Mouse (Mus musculus) E14TG2a.4 (cell line): Measurements from ENCODE around the gene Ddx19a.
"Not testable (repeated sequence)": the region's sequence is repeated elsewhere in the genome, so short reads cannot be mapped to it uniquely, and the experiment has no call there.

Source experiments
- H3K27me3 ChIP-seq: 2 replicates; pipeline ENCODE4 v1.6.1; 2014; ENCODE audit warnings: low read length, control low read depth; ENCODE audit not compliant: insufficient read depth
- H3K36me3 ChIP-seq: 2 replicates; pipeline ENCODE4 v1.6.1; 2014; ENCODE audit warnings: low read length, control low read depth; ENCODE audit not compliant: insufficient read depth
- H3K4me1 ChIP-seq: replicated peaks from 2 replicates; pipeline ENCODE4 v1.6.1; 2014; ENCODE audit warnings: low read depth, low read length, control low read depth
- H3K4me3 ChIP-seq: replicated peaks from 2 replicates; pipeline ENCODE4 v1.5.1; 2014; ENCODE audit warnings: mild to moderate bottlenecking, low read length
- H3K9me3 ChIP-seq: 2 replicates; pipeline ENCODE4 v1.6.1; 2014; ENCODE audit warnings: low read length, control low read depth
- CTCF ChIP-seq: conservative IDR thresholded peaks from 2 replicates; pipeline ENCODE4 v1.5.1; 2014; ENCODE audit warnings: low read length
- NANOG ChIP-seq: IDR thresholded peaks from 2 replicates; pipeline ENCODE4 v1.6.1; 2014; ENCODE audit warnings: borderline replicate concordance, low read length, mixed read lengths
- POU5F1 ChIP-seq: IDR thresholded peaks from 2 replicates; pipeline ENCODE4 v1.6.1; 2014; ENCODE audit warnings: low read length, borderline replicate concordance

Gene Ddx19a

DNA sequence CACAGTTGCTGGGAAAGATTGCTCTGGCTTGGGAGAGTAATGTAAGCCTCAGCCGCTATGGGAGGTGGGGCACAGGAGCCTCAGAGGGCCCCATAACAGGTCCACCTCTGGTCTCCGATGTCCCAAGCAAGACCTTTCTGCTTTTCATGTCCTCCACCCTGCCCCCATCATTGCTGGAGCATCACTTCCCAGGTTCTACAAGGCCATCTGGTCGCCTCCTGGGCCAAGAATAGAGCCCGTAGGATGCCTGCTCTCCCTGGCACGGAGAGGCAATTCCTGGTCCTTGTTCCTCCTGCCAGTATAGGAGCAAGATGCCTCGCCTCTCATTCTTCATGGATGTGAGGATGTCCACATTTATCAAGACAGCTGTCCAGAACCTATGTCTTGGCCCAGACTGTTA, 37.7 kb downstream of the Ddx19a start:
- H3K9me3 ChIP-seq = no peaks in the 10 kb centered on the region
- no peak for TF ChIP-seq POU5F1
- TF ChIP-seq NANOG = no peak
- no peak for TF ChIP-seq CTCF
- H3K4me1 ChIP-seq = peaks cover 37% of the 10 kb centered on the region
- H3K4me3 ChIP-seq = no peak overlapping the region
- peaks cover 55% of the 10 kb centered on the region for H3K36me3 ChIP-seq
- H3K27me3 ChIP-seq = no peaks in the 10 kb centered on the region

DNA sequence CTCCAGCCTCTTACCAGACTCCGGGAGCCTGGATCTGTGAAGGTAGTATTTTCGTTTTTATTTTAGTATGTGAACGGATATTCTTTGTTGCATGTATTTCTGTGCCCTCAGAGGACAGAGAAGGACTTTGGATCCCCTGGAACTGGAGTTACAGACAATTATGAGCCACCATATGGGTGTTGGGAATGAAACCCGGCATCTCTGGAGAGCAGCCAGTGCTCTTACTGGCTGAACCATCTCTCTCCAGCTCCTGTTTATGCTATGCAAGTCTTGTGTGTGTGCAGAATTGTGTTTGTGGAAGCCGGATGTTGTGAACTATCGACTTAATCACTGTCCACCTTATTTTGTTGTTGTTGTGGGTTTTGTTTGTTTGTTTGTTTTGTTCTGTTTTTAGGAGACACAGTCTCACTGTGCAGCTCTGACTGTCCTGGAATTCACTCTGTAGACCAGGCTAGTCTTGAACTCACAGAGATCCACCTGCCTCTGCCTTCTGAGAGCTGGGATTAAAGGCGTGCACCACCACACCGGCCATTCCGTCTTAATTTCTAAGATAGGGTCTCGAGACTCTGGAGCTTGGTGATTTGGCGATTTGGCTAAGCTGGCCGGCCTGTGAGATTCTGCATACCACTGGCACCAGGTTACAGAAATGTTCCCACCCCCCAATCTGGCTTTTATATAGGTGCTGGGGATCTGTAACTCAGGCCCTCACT, 38.4 kb downstream of the Ddx19a start:
- H3K9me3 ChIP-seq = no peaks in the 10 kb centered on the region
- no peak overlapping the region for H3K4me3 ChIP-seq
- TF ChIP-seq CTCF (no peak), NANOG (no peak), POU5F1 (no peak)
- H3K27me3 ChIP-seq = no peaks in the 10 kb centered on the region
- peaks cover 54% of the 10 kb centered on the region for H3K36me3 ChIP-seq
- peaks cover 40% of the 10 kb centered on the region for H3K4me1 ChIP-seq

DNA sequence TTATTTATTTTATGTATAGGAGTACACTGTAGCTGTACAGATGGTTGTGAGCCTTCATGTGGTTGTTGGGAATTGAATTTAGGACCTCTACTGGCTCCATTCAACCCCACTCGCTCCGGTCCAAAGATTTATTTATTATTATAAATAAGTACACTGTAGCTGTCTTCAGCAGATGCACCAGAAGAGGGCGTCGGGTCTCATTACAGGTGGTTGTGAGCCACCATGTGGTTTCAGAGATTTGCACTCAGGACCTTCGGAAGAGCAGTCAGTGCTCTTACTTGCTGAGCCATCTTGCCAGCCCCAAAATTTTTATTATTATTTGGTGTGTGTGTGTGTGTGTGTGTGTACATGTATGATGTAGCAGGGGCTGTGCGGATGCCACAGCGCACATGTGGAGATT, 39.0 kb downstream of the Ddx19a start:
- not testable (repeated sequence) for H3K9me3 ChIP-seq, H3K4me3 ChIP-seq, H3K27me3 ChIP-seq
- peaks cover 52% of the 10 kb centered on the region for H3K36me3 ChIP-seq
- H3K4me1 ChIP-seq = peaks cover 40% of the 10 kb centered on the region

DNA sequence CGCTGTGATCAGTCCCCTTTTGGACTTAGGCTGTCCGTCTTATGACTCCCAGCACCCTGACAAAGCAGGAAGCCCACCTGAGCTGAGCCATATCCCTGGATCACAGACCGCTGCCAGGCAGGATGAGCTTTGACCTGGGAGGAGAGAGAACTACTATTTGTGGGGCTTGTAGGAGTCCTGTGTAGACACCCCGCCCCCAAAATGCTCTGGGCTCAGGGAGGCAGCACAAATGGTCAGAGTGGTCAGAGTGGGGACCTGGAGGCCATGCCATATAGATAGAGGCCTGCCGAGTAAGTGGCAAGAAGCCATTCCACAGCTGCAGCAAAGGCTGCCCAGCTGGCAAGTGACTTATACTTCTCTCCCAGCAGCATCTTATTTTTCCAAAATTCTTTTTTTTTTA, 39.5 kb downstream of the Ddx19a start:
- Histone ChIP-seq H3K36me3 (peaks cover 50% of the 10 kb centered on the region), H3K27me3 (no peaks in the 10 kb centered on the region), H3K9me3 (no peaks in the 10 kb centered on the region), H3K4me1 (peaks cover 40% of the 10 kb centered on the region), H3K4me3 (peak overlapping the region; percentile 50)
- no peak for TF ChIP-seq CTCF
- TF ChIP-seq NANOG = no peak
- TF ChIP-seq POU5F1 = no peak

DNA sequence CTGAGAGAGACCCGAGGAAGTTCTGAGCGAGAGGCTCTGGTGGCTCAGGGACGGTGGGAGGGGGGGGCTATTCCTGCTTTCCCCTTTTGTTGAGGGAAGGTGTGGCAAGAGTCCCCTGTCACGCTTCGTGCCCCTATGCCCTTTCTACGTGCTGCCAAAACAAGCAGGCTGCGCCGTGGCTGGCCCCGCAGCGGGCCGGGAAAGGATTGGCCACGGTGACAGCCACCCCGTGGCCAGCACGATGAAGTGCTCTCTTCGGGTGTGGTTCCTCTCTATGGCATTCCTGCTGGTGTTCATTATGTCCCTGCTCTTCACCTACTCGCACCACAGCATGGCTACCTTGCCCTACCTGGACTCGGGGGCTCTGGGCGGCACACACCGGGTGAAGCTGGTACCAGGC, 40.1 kb downstream of the Ddx19a start:
- TF ChIP-seq POU5F1 (no peak), NANOG (no peak), CTCF (no peak)
- Histone ChIP-seq H3K4me3 (peak overlapping the region; percentile 50), H3K9me3 (no peaks in the 10 kb centered on the region), H3K36me3 (peaks cover 44% of the 10 kb centered on the region), H3K4me1 (peaks cover 39% of the 10 kb centered on the region), H3K27me3 (no peaks in the 10 kb centered on the region)

DNA sequence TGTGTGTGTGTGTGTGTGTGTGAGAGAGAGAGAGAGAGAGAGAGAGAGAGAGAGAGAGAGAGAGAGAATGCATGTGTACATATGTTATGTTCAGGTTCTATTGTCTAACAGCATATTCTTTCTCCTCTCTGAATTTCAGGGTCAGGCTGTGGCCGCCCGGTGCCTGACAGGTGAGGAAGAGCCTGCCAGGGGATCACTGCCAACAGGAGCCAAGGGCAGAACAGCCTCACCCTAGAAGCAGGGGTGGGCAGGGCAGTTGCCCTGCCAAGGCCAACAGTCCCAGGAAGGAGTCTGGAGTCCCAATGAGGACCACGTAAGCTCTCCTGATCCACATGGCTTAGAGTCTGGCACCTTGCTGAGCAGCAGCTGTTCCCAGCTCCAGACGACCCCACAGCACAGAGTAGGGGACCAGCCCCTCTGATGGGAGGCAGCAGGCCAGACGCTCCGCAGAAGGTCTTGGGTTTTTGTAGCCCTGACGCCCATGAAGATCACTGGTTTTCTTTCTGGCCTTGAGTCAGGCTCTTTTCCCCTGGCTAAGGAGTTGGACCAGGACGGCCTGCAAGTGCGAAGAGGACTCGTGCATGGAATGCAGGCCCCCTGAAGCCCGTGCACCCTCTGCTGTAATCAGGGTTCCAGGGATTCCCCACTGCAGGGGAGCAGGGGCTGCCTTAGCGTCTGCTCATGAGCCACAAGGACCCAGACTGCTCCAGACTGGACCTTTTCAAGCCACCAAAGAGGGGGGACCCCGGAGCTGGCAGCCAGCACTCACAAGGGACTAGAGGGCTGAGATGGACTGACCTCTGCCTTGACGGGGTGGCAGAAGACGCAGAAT, 40.8 kb downstream of the Ddx19a start:
- Histone ChIP-seq H3K27me3 (no peaks in the 10 kb centered on the region), H3K4me3 (peak overlapping the region; percentile 50; the same call in 1 of the 2 replicates), H3K36me3 (peaks cover 38% of the 10 kb centered on the region), H3K4me1 (peaks cover 33% of the 10 kb centered on the region), H3K9me3 (no peaks in the 10 kb centered on the region)
- TF ChIP-seq CTCF = no peak
- TF ChIP-seq NANOG = no peak
- no peak for TF ChIP-seq POU5F1

DNA sequence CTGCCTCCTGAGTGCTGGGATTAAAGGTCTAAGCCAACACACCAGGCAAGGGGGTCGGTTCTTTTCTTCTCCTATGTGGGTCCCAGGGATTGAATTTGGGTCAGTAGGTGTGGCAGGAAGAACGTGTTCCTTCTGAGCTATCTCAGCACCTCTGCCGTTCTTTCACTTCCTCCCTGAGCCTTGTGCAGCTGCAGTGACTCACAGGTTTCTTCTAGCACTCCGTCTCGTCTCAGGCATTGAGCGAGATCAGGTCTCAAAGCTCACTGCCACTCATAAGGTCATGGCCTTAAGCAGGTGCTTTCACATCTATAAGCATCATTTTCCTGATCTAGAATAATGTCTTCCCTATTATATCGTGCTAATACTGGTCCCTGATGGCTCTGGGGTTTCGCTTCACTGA, 42.8 kb downstream of the Ddx19a start:
- TF ChIP-seq POU5F1 (no peak), NANOG (no peak), CTCF (no peak)
- H3K4me3 ChIP-seq = no peak overlapping the region
- no peaks in the 10 kb centered on the region for H3K27me3 ChIP-seq
- H3K9me3 ChIP-seq = no peaks in the 10 kb centered on the region
- peaks cover 44% of the 10 kb centered on the region for H3K4me1 ChIP-seq
- peaks cover 30% of the 10 kb centered on the region for H3K36me3 ChIP-seq

DNA sequence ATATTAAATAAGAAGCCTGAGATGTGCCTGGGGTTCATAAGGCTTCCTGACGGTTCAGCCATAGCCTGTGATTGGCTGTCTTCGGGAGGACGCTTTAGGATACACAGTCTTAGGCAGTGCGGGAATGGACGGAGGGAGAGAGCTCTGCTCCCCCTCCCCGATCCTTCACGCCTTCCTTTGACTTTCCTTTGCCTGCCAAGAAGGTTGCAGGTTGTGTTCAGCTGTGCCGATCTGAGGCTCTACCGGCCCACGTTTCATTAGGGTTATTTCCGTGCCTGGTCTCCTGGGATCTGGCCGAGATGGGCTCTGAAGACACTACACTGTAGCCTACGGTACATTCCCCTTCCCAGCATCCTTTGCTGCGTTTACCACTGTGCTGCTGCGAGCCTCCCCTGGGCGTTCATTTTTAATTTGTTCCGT, 47.5 kb downstream of the Ddx19a start:
- H3K9me3 ChIP-seq = no peaks in the 10 kb centered on the region
- H3K4me1 ChIP-seq = peaks cover 46% of the 10 kb centered on the region
- TF ChIP-seq NANOG = no peak
- no peak for TF ChIP-seq CTCF
- TF ChIP-seq POU5F1 = no peak

DNA sequence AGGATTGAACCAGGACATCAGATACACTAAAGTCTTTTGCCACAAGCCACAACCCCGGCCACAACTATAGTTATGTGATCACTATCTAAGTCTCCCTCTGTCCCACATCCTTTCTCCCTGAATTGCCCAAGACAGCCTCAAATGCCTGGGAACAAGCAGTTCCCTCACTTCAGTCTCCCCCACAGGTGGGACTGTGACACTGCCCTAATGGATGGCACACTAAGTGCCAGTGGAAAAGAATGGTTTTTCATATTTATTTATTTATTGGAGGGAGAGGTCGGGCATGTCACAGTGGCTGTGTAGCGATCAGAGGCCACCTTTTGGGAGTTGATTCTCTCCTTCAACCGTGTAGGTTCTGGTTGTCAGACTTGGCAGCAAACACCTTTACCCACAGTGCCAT, 51.9 kb downstream of the Ddx19a start:
- no peak overlapping the region for H3K4me3 ChIP-seq
- no peak for TF ChIP-seq POU5F1
- no peak for TF ChIP-seq CTCF
- TF ChIP-seq NANOG = no peak
- no peaks in the 10 kb centered on the region for H3K9me3 ChIP-seq
- H3K36me3 ChIP-seq = no peaks in the 10 kb centered on the region
- H3K4me1 ChIP-seq = peaks cover 55% of the 10 kb centered on the region
- no peaks in the 10 kb centered on the region for H3K27me3 ChIP-seq

More for the DNA sequence above, 47.5 kb downstream of the Ddx19a start:
- Histone ChIP-seq H3K4me3 (peak overlapping the region; percentile 76), H3K27me3 (no peaks in the 10 kb centered on the region), H3K36me3 (peaks cover 5% of the 10 kb centered on the region; the same call in 1 of the 2 replicates)
